Mouse (Mus musculus): Measurements from ENCODE around the gene Lrrc4c. TPM values are rescaled to one million over a fixed set of nuclear protein-coding genes. Genes with fewer than 3 reads are reported as not detected.
A peak's percentile ranks its signal among the peaks of the same experiment; 100 is the strongest.

Gene Lrrc4c
- polyA plus RNA-seq, 1 experiment from 2014 or later = 29.9 TPM

DNA sequence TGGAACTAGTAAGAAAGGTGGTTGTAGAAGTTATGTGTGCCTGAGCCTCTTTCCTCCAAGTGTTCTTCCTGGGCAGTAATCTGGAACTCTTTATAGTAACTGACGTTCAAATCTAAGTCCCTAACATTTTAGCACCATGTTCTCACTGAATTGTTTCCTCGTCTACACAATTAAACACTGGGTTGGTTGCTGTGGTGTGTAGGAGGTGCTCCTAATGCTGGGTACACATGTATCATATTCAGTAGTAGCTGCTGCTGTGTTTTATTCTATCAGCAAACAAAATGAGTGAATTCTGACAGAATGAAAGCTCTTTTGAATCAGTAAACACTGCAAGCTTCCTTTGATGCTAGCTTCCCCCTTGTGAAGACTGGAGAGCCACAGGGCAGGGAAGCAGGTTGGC, 1246.5 kb downstream of the Lrrc4c start:
- Histone ChIP-seq H3K4me2 (ENCODE audit: low read length) (no peak overlapping the region), H3K4me1 (ENCODE audit: control insufficient read depth, insufficient read depth, low read length) (no peaks in the 10 kb centered on the region), H3K27me3 (ENCODE audit: control insufficient read depth, insufficient read depth, low read length) (no peaks in the 10 kb centered on the region), H3K9me3 (ENCODE audit: control insufficient read depth, low read length) (no peaks in the 10 kb centered on the region), H3K27ac (replicated peaks; ENCODE audit: low read depth, low read length) (no peak overlapping the region), H3K4me3 (replicated peaks; ENCODE audit: low read depth, low read length) (no peak overlapping the region), H3K36me3 (ENCODE audit: control insufficient read depth, insufficient read depth, low read length) (no peaks in the 10 kb centered on the region), H3K9ac (replicated peaks; ENCODE audit: low read length) (no peak overlapping the region)
- WGBS = 62% methylated on average over 2 of the region's 2 CpGs
- DNase-seq (peak; percentile 10), ATAC-seq (ENCODE audit: low FRiP score, low TSS enrichment) (no peak)

DNA sequence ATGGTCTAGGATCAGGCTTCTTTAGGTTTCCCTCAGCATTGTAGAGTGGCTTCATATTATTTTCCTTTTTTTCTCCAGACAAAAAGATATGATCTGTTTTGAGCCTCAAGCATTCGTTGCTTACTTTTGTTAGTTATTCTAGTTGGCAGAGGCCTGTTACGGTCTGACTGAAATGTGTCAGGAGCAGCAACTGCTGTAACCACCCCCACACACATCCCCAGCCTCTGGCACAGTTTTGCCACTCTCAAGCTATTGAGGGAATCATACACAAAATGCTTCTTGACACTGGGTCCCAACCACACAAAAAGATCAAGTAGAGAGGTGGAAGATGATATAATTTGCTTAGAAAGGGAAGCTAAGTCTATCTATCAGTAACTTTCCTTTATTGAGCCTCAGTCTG, 1251.0 kb downstream of the Lrrc4c start:
- no peak overlapping the region for H3K4me3 ChIP-seq (replicated peaks; ENCODE audit: low read depth, low read length)
- H3K36me3 ChIP-seq (ENCODE audit: control insufficient read depth, insufficient read depth, low read length) = no peaks in the 10 kb centered on the region
- H3K27me3 ChIP-seq (ENCODE audit: control insufficient read depth, insufficient read depth, low read length) = no peaks in the 10 kb centered on the region
- H3K4me1 ChIP-seq (ENCODE audit: control insufficient read depth, insufficient read depth, low read length) = no peaks in the 10 kb centered on the region
- no peak overlapping the region for H3K4me2 ChIP-seq (ENCODE audit: low read length)
- WGBS = 88% methylated on average over 2 of the region's 2 CpGs
- no peaks in the 10 kb centered on the region for H3K9me3 ChIP-seq (ENCODE audit: control insufficient read depth, low read length)
- H3K9ac ChIP-seq (replicated peaks; ENCODE audit: low read length) = no peak overlapping the region
- ATAC-seq (ENCODE audit: low FRiP score, low TSS enrichment) (no peak), DNase-seq (no peak)
- no peak overlapping the region for H3K27ac ChIP-seq (replicated peaks; ENCODE audit: low read depth, low read length)

DNA sequence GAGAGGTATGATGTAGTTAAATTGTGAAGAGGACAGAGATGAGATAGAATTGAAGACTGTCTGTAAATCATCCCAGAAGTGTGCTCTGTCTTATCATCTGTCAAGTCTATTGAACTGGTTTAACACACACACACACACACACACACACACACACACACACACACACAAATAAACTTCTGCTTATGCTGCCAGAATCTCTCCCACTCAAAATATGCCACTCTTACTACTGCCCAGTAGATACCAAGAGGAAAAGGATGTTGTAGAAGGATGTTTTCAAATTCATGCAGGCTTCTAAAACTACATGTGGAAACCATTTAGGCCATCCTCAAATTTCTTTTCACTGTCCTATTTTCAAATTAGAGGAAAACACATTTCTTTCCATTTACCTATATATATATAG, 1257.0 kb downstream of the Lrrc4c start:
- no peak overlapping the region for H3K4me3 ChIP-seq (replicated peaks; ENCODE audit: low read depth, low read length)
- no peaks in the 10 kb centered on the region for H3K9me3 ChIP-seq (ENCODE audit: control insufficient read depth, low read length)
- H3K27ac ChIP-seq (replicated peaks; ENCODE audit: low read depth, low read length) = no peak overlapping the region
- H3K4me1 ChIP-seq (ENCODE audit: control insufficient read depth, insufficient read depth, low read length) = no peaks in the 10 kb centered on the region
- no peaks in the 10 kb centered on the region for H3K36me3 ChIP-seq (ENCODE audit: control insufficient read depth, insufficient read depth, low read length)
- H3K9ac ChIP-seq (replicated peaks; ENCODE audit: low read length) = no peak overlapping the region
- DNase-seq = no peak
- no peak for ATAC-seq (ENCODE audit: low FRiP score, low TSS enrichment)
- H3K27me3 ChIP-seq (ENCODE audit: control insufficient read depth, insufficient read depth, low read length) = no peaks in the 10 kb centered on the region
- no peak overlapping the region for H3K4me2 ChIP-seq (ENCODE audit: low read length)

DNA sequence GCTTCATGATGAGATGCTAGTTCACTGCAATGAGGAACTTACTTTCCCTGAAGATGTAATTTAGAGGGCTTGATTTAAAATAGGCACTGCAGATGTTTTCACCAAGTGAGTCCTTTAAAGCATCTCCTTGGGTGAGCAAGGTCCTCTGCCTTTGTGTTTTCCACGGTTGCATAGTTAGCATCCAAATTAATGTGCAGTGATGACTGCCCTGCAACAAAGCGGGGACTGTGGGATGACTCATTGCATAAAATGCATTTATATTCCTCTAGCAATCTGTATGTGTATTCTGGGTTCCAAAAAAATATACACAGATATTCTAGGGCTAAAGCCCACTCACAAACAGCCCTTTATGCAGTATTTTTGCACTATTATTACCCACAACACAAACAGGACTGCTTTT, 1263.2 kb downstream of the Lrrc4c start:
- DNase-seq (no peak), ATAC-seq (ENCODE audit: low FRiP score, low TSS enrichment) (no peak)
- Histone ChIP-seq H3K9me3 (ENCODE audit: control insufficient read depth, low read length) (no peaks in the 10 kb centered on the region), H3K4me3 (replicated peaks; ENCODE audit: low read depth, low read length) (no peak overlapping the region), H3K9ac (replicated peaks; ENCODE audit: low read length) (no peak overlapping the region), H3K27me3 (ENCODE audit: control insufficient read depth, insufficient read depth, low read length) (no peaks in the 10 kb centered on the region), H3K27ac (replicated peaks; ENCODE audit: low read depth, low read length) (no peak overlapping the region), H3K4me2 (ENCODE audit: low read length) (no peak overlapping the region), H3K4me1 (ENCODE audit: control insufficient read depth, insufficient read depth, low read length) (no peaks in the 10 kb centered on the region), H3K36me3 (ENCODE audit: control insufficient read depth, insufficient read depth, low read length) (no peaks in the 10 kb centered on the region)
- 56% methylated on average over 2 of the region's 2 CpGs for WGBS

DNA sequence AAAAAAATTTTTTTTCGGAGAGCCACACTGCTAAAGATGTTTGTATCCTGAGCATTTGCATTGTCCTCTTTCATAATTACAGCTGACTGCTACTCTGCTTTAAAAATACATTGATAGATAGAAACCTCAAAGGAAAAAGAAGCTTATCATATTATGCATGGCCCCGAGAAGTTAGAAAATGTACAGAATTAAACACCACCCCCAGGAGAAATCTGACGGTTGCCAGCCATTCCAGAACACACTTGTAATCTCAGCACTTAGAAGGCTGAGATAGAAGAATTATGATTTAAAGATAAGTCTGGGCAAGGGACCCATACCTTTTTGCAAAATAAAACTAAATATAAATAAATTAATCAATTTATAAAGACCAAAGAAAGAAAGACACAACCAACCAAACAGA, 1268.4 kb downstream of the Lrrc4c start:
- H3K9ac ChIP-seq (replicated peaks; ENCODE audit: low read length) = no peak overlapping the region
- no peaks in the 10 kb centered on the region for H3K4me1 ChIP-seq (ENCODE audit: control insufficient read depth, insufficient read depth, low read length)
- DNase-seq (no peak), ATAC-seq (ENCODE audit: low FRiP score, low TSS enrichment) (no peak)
- H3K4me3 ChIP-seq (replicated peaks; ENCODE audit: low read depth, low read length) = no peak overlapping the region
- H3K9me3 ChIP-seq (ENCODE audit: control insufficient read depth, low read length) = no peaks in the 10 kb centered on the region
- no peaks in the 10 kb centered on the region for H3K27me3 ChIP-seq (ENCODE audit: control insufficient read depth, insufficient read depth, low read length)
- 70% methylated on average over 3 of the region's 3 CpGs for WGBS
- H3K4me2 ChIP-seq (ENCODE audit: low read length) = no peak overlapping the region
- no peak overlapping the region for H3K27ac ChIP-seq (replicated peaks; ENCODE audit: low read depth, low read length)
- H3K36me3 ChIP-seq (ENCODE audit: control insufficient read depth, insufficient read depth, low read length) = no peaks in the 10 kb centered on the region

DNA sequence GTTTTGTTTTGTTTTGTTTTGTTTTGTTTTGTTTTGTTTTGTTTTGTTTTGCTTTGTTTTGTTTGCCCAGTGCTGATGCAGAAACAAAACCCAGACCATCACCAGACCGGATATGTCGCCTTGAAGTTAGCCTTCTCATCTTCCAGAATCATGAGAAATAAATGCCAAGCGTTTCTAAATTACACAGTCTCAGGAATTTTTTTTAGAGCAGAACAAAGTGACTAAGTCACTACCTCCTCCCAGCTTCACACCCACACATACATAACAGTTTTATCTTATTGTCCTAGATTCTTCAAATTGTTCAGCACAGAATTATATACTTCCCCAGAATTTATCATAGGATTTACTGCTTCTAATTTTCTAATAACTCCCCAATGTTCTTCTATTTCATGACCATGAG, 1272.6 kb downstream of the Lrrc4c start:
- Histone ChIP-seq H3K27ac (replicated peaks; ENCODE audit: low read depth, low read length) (no peak overlapping the region), H3K4me3 (replicated peaks; ENCODE audit: low read depth, low read length) (no peak overlapping the region), H3K9me3 (ENCODE audit: control insufficient read depth, low read length) (no peaks in the 10 kb centered on the region), H3K27me3 (ENCODE audit: control insufficient read depth, insufficient read depth, low read length) (no peaks in the 10 kb centered on the region), H3K9ac (replicated peaks; ENCODE audit: low read length) (no peak overlapping the region), H3K4me1 (ENCODE audit: control insufficient read depth, insufficient read depth, low read length) (no peaks in the 10 kb centered on the region), H3K4me2 (ENCODE audit: low read length) (no peak overlapping the region), H3K36me3 (ENCODE audit: control insufficient read depth, insufficient read depth, low read length) (no peaks in the 10 kb centered on the region)
- DNase-seq (no peak), ATAC-seq (ENCODE audit: low FRiP score, low TSS enrichment) (no peak)
- WGBS = 93% methylated on average over 3 of the region's 3 CpGs

DNA sequence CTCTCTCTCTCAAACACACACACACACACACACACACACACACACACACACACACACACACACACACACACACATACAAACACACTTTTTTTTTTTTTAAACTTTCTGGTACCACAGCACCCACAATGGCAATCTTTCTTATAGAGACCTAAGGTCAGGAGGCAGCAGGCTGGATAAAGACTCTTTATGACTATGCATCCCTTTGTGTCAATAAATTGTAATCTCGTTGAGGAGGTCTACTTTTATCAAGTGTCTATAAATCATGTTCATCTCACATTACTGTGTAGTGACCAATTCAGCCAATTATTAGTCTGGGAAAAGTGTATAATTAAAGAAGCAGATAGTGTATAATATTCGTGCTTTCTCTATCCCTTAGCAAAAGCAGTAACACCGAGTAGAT, 1286.2 kb downstream of the Lrrc4c start:
- Histone ChIP-seq H3K4me2 (ENCODE audit: low read length) (no peak overlapping the region), H3K4me1 (ENCODE audit: control insufficient read depth, insufficient read depth, low read length) (peaks cover 12% of the 10 kb centered on the region), H3K9ac (replicated peaks; ENCODE audit: low read length) (no peak overlapping the region), H3K27ac (replicated peaks; ENCODE audit: low read depth, low read length) (no peak overlapping the region), H3K4me3 (replicated peaks; ENCODE audit: low read depth, low read length) (no peak overlapping the region), H3K27me3 (ENCODE audit: control insufficient read depth, insufficient read depth, low read length) (no peaks in the 10 kb centered on the region), H3K36me3 (ENCODE audit: control insufficient read depth, insufficient read depth, low read length) (no peaks in the 10 kb centered on the region), H3K9me3 (ENCODE audit: control insufficient read depth, low read length) (no peaks in the 10 kb centered on the region)
- DNase-seq (no peak), ATAC-seq (ENCODE audit: low FRiP score, low TSS enrichment) (no peak)
- 46% methylated on average over 3 of the region's 3 CpGs for WGBS

DNA sequence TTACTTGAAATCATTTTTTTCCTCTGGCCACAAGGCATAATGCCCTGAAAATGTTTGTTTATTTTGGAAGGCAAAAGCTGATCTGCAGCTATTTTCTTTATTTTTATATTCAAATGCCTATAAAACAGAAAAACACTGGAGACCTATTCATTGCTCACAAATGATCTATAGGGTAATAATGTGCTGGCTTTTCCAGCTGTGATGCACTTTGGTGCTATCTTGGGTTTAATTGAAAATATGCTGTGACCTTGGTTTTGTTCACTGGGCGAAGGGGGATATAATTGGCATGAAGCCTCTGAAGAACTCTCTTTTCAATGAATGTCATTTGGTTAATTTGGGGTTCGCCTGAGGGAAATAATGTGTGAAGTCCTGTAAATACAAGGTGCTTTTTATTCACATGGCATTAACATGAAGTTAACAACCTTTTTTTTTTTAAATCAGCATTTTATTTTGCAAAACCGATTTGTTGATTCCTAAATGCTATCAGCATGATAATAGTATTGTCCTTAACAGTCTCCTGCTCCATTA, 1286.8 kb downstream of the Lrrc4c start:
- WGBS = 15% methylated on average over 3 of the region's 3 CpGs

DNA sequence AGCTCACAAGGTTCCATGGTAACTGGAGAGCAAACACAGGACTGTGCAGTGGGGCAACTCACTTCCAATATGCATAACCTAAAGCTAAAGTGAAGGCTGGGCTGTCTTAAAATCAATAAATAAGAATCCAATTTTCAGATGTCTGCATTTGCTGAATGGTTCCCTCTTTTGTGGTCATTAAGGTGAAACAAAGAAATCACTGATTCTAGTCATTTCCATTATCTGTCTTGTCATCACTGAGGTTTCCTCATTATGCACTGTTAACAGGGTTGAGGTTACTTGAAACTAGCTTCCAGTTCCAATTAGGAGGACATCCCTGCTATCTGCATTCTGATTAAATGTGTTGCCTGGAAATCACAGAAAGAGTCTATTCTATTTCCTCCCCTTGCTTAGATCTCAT, 1291.5 kb downstream of the Lrrc4c start:
- no peak overlapping the region for H3K4me3 ChIP-seq (replicated peaks; ENCODE audit: low read depth, low read length)
- H3K9me3 ChIP-seq (ENCODE audit: control insufficient read depth, low read length) = no peaks in the 10 kb centered on the region
- no peak for ATAC-seq (ENCODE audit: low FRiP score, low TSS enrichment)
- H3K27ac ChIP-seq (replicated peaks; ENCODE audit: low read depth, low read length) = no peak overlapping the region
- no peaks in the 10 kb centered on the region for H3K27me3 ChIP-seq (ENCODE audit: control insufficient read depth, insufficient read depth, low read length)
- H3K36me3 ChIP-seq (ENCODE audit: control insufficient read depth, insufficient read depth, low read length) = no peaks in the 10 kb centered on the region
- no peak overlapping the region for H3K9ac ChIP-seq (replicated peaks; ENCODE audit: low read length)
- no peak for DNase-seq
- no peak overlapping the region for H3K4me2 ChIP-seq (ENCODE audit: low read length)
- H3K4me1 ChIP-seq (ENCODE audit: control insufficient read depth, insufficient read depth, low read length) = peaks cover 11% of the 10 kb centered on the region

More for the DNA sequence above, 1286.8 kb downstream of the Lrrc4c start:
- ATAC-seq (ENCODE audit: low FRiP score, low TSS enrichment) (no peak), DNase-seq (peak; percentile 50)
- H3K27me3 ChIP-seq (ENCODE audit: control insufficient read depth, insufficient read depth, low read length) = no peaks in the 10 kb centered on the region
- no peak overlapping the region for H3K4me3 ChIP-seq (replicated peaks; ENCODE audit: low read depth, low read length)
- no peak overlapping the region for H3K4me2 ChIP-seq (ENCODE audit: low read length)
- no peak overlapping the region for H3K27ac ChIP-seq (replicated peaks; ENCODE audit: low read depth, low read length)
- H3K4me1 ChIP-seq (ENCODE audit: control insufficient read depth, insufficient read depth, low read length) = peaks cover 12% of the 10 kb centered on the region
- no peaks in the 10 kb centered on the region for H3K9me3 ChIP-seq (ENCODE audit: control insufficient read depth, low read length)
- H3K9ac ChIP-seq (replicated peaks; ENCODE audit: low read length) = no peak overlapping the region
- no peaks in the 10 kb centered on the region for H3K36me3 ChIP-seq (ENCODE audit: control insufficient read depth, insufficient read depth, low read length)

Data from midbrain, embryonic 14.5 days (tissue).